Mouse (Mus musculus) lung, postnatal 14 days (tissue): Measurements from ENCODE around the gene Cox7a1.
A peak's percentile ranks its signal among the peaks of the same experiment; 100 is the strongest.

Experiments used
- DNase-seq: peaks from one replicate; pipeline ENCODE4 v3.0.0; 2021

The Cox7a1 gene

DNA sequence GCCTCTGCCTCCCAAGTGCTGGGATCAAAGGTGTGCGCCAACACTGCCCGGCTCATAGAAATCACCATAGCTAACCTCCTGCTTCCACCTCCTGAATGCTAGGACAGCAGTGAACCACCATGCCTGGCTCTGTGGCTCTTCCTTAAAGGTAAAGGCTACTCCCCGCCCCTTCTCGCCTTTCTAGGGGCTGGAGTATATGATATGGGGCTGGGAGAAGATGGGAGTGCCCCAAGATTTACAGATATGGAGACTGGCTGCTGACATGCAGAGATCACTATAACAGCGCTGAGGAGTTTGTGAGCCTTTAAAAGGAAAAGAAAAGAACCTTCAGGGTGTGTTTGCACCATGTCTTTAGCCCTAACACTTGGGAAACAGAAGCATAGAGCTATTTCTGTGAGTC is 38.3 kb downstream of the Cox7a1 start:
- no peak for DNase-seq

DNA sequence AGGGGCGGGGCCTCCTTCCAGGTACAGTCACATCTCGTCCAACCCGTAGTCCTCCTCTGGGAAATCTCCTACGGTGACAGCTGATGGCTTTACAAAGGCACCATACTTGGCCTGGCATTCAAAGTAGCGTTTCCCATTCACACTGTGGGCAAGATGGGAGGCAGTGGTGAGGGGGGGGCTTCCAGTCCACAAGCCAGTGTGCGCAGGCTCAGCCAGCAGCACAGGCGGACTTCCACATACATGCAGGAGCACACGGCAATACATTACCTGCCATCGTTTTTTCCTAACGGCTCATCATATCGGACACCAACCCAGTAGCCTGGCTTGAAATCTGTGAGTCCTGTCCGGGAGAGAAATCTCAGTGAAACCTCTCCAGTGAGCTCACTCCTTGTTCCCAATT is 40.3 kb downstream of the Cox7a1 start:
- no peak for DNase-seq

DNA sequence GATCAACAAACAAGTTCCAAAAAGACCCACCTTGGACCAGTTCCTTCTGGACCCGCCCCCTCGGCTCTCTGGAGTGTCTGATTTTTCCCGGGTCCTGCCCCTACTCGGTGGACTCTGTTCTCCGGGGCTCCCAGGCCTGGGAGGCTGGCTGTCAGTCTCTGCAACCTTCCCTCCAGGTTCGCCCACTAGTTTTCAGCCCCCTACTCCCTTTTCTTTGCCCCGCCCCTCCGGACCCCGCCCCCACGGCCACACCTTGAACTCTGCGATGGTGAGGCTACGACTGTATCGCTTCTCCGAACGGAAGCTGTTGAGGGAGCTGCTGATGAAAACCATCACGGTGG is 47.4 kb downstream of the Cox7a1 start:
- DNase-seq: no peak

DNA sequence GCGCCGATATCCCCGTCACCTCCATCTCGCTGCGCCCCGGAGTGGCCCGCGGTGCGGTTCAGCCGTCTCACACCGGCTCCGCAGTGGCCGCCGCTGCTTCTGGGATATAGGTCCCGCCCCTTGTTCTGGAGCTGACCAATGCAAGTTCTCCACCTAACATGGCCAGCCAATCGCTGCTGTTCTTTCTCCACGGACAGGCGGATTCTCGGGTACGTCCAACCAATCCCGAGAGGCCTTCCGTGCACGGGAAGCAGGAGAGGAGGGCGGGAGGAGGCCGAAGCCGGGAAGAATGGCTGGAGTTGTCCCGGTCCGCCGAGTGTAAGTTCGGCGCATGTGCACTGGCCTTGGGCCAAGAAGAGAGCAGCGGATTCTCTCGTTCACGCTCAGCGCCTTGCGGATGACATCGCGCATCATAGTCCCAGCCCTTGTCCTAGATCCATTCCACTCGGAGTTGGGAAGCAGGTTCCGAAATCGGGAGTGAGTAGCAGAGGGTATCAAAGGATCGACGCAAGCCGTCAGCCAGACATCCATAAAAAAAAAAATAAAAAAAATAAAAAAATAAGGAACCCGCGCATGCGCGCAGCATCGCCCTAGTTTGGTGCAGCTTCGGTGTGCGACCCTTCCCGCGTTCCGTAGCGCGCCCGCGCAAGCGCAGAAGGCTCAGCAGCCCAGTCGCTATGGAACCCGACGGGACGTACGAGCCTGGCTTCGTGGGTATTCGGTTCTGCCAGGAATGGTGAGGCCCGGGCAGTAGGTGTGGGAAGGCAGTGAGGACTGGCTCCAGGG is 47.9 kb downstream of the Cox7a1 start, which contains the start of the genes Polr2i and Tbcb:
Polr2i (plus strand) TSS at position 280 of the 786 bp plus-strand sequence.
Tbcb (minus strand) TSS at position 604 of the 786 bp plus-strand sequence.
- peak; percentile 97 for DNase-seq

DNA sequence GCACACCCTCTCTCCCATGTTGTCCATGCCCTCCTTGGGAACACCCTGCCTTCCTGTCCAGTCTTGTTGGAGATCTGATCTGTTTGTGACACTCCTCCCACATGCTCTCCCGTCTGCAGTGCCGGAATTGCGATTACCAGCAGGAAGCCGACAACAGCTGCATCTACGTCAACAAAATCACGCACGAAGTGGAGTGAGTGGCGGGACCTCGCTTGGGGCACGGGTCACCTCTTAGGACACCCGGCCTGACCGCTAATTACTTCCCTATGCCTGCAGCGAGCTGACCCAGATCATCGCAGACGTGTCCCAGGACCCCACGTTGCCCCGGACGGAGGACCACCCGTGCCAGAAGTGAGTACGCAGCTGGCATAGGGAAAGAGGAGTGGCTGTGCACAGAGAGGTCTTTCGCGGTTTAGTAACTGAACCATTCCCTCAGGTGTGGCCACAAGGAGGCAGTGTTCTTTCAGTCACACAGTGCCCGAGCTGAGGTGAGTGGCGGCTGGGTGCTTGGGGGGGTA is 48.7 kb downstream of the Cox7a1 start:
- peak; percentile 72 for DNase-seq

DNA sequence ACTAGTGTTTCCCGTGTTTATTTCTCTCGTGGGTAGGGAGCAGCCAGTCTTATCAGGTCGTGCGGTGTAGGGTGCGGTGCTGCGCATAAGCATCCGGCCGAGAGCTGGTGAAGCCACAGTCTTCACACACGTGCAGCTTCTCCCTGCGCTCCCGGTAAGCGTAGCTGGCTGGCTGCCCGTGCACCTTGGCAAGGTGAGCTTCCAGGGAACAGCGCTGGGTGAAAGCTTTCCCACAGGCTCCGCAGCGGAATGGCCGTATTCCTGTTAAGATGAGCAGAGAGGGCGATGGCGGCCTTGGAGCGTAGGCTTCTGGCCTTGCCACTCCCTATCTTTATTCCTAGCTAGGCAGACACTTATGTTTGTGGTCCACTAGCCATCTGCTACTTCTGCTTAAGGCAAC is 49.4 kb downstream of the Cox7a1 start:
- no peak for DNase-seq

DNA sequence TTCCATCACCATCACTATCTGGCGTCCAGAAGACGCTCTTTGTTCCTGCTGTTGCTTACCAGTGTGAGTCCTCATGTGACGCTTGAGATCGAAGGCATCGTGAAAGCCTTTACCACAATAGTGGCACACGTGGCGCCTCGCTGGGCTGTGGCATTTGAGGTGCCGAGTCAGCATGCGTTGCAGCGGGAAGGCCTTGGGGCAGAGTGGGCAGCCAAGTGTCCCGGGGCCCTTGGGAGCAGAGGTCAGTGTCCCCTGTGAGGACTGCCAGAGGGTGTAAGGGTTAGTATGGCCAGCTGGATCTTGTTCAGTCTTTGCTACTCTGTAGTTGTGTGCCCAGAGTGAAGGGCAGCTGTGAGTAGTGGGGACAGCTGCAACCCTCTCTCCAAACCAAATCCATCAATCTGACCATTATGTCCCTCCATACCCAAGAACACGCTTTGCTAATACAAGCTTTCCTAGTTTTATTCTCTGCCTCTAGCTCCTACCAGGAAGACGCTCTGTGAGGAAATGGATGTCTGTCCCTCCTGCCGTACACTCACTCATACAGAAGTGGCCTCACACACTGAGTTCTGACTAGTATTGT is 50.4 kb downstream of the Cox7a1 start:
- peak; percentile 32 for DNase-seq

DNA sequence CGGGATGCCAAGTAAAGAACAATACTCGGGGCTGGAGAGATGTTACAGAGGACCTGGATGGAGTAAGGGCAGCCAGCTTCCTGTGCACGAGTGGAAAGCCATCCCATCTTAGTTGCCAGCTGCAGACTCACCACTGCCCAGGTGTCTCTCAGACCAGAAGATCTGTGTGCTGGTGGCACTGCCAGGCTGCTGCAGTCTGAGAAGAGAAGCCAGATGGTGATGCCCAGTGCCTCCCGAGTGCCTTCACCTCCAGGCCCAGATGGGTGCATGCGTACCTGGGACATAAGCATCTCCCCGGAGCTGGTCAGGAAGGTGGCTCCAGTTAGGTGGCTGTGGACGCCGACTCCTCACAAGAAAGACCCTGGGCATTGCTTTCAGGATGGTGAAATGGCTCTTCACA is 51.1 kb downstream of the Cox7a1 start:
- DNase-seq: no peak

DNA sequence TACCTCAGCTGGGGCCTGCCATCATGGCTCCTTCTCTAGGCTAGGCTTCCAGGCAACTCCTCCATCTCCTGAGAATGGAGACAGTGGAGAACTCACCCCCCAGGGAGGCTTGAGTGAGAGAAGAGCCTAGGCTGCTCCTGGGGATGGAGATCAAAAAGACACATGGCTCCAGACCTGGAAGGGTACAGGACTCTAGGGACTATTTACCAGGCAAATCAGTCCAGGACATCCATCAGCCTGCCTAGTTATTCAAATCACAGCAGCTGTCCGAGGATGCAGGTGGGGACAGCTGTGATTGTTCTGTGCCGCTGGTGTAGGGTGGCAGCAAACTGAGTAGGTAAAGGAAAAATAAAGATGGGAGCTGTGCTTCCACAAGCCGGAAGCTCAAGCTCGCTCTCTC is 51.7 kb downstream of the Cox7a1 start, which contains the start of gene Ovol3:
Ovol3 (minus strand) TSS at position 101 of the 400 bp plus-strand sequence.
- DNase-seq: no peak
